Mouse (Mus musculus) MEL (cell line): ENCODE measurements around the gene Gm32717.
"Not testable (repeated sequence)": the region's sequence is repeated elsewhere in the genome, so short reads cannot be mapped to it uniquely, and the experiment has no call there.

ENCODE experiments used
- BHLHE40 ChIP-seq: IDR thresholded peaks from 2 replicates; pipeline ENCODE4 v1.6.1; 2012; ENCODE audit warnings: low read depth, mild to moderate bottlenecking, inconsistent platforms, low read length, improper control_type of control experiment, borderline replicate concordance
- CTCF ChIP-seq, 3 experiments: IDR thresholded peaks in 2 of 3; conservative IDR thresholded peaks in 1 of 3; 2 replicates each; pipeline ENCODE4 v1.5.1; 2011 to 2012; ENCODE audit warnings: low read length in 3 of 3, low read depth in 2 of 3, mild to moderate bottlenecking in 2 of 3, improper control_type of control experiment in 1 of 3, inconsistent platforms in 1 of 3, mixed read lengths in 1 of 3, moderate library complexity in 1 of 3; ENCODE audit not compliant: control insufficient read depth in 1 of 3, insufficient read depth in 1 of 3, poor library complexity in 1 of 3, severe bottlenecking in 1 of 3
- E2F4 ChIP-seq: IDR thresholded peaks from 2 replicates; pipeline ENCODE4 v1.6.1; 2011; ENCODE audit warnings: low read depth, low read length, improper control_type of control experiment, borderline replicate concordance
- GABPA ChIP-seq: IDR thresholded peaks from 2 replicates; pipeline ENCODE4 v1.6.1; 2012; ENCODE audit warnings: low read depth, mild to moderate bottlenecking, inconsistent platforms, low read length, improper control_type of control experiment, moderate library complexity
- MAX ChIP-seq: IDR thresholded peaks from 2 replicates; pipeline ENCODE4 v1.6.1; 2011; ENCODE audit warnings: low read length, improper control_type of control experiment
- NELFE ChIP-seq: IDR thresholded peaks from 2 replicates; pipeline ENCODE4 v1.6.1; 2011; ENCODE audit warnings: low read depth, low read length, improper control_type of control experiment
- POLR2A ChIP-seq, 2 experiments: IDR thresholded peaks; 2 replicates each; pipeline ENCODE4 v1.6.1; 2011 to 2012; ENCODE audit warnings: low read length in 2 of 2, mild to moderate bottlenecking in 2 of 2, control low read depth in 1 of 2, improper control_type of control experiment in 1 of 2, low read depth in 1 of 2, moderate library complexity in 1 of 2; ENCODE audit not compliant: control insufficient read depth in 1 of 2, insufficient read depth in 1 of 2, poor library complexity in 1 of 2
- POLR2AphosphoS2 ChIP-seq: IDR thresholded peaks from 2 replicates; pipeline ENCODE4 v1.6.1; 2011; ENCODE audit warnings: low read length, improper control_type of control experiment
- POLR2AphosphoS5 ChIP-seq: IDR thresholded peaks from 2 replicates; pipeline ENCODE4 v1.6.1; 2012; ENCODE audit warnings: low read depth, borderline replicate concordance, mild to moderate bottlenecking, inconsistent platforms, low read length, moderate library complexity, mixed read lengths
- ZMIZ1 ChIP-seq: IDR thresholded peaks from 2 replicates; pipeline ENCODE4 v1.6.1; 2012; ENCODE audit warnings: low read depth, mild to moderate bottlenecking, inconsistent platforms, low read length, improper control_type of control experiment, moderate library complexity
- ZNF384 ChIP-seq: IDR thresholded peaks from 2 replicates; pipeline ENCODE4 v1.6.1; 2012; ENCODE audit warnings: low read depth, mild to moderate bottlenecking, inconsistent platforms, low read length, improper control_type of control experiment

DNA sequence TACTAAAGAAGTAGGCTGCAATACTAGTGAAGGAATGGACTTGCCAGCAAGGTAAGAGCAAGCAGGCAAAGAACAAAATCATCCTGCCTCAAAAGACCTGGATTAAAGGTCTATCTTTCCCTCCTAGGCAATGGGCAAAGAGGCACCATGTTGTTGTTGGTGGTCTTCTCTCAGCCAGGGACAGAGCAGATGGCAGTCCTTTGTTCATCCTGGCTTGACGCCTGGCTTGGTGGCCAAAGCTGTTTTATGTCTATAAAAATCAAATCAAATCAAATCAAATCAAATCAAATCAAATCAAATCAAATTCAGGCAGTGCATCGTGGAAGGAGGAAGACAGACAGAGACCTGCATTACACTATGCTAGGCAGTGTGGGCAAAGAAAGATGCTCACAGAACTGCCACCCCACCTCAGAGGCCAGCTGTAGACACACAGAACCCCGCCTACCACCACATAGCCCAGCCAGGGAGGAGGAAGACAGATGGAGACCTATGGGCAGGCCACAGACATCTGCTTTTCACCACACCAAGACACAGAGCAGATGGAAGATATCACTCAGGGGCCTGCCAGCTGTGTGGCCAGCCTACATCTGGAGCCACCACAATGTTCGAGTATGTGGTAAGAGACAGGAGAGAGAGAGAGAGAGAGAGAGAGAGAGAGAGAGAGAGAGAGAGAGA is 24.7 kb downstream of the Gm32717 start:
- not testable (repeated sequence) for TF ChIP-seq CTCF (IDR thresholded peaks at IDR 0.05 in 2 of 3, conservative IDR thresholded peaks at IDR 0.05 in 1 of 3; ENCODE audit: control insufficient read depth in 1 of 3, insufficient read depth in 1 of 3, low read depth in 2 of 3, low read length in 3 of 3, poor library complexity in 1 of 3, severe bottlenecking in 1 of 3); POLR2AphosphoS2; POLR2A (IDR thresholded peaks at IDR 0.05; ENCODE audit: control insufficient read depth in 1 of 2, insufficient read depth in 1 of 2, low read depth in 1 of 2, low read length in 2 of 2, poor library complexity in 1 of 2); MAX; ZMIZ1; GABPA; BHLHE40; NELFE; POLR2AphosphoS5; ZNF384; E2F4
